Mouse (Mus musculus) limb, embryonic 12.5 days (tissue): Measurements from ENCODE around the gene Chic1. TPM values are rescaled to one million over a fixed set of nuclear protein-coding genes. Genes with fewer than 3 reads are reported as not detected.

Experiments
- ATAC-seq: fragments of 200-750 bp; cut with Nextera tagmentation; 2 replicates; pipeline ENCODE4 v1.8.0; 2017; ENCODE audit warnings: low read depth, moderate TSS enrichment; ENCODE audit not compliant: insufficient number of reproducible peaks, insufficient read depth, low FRiP score, low TSS enrichment
- H3K27ac ChIP-seq: fragments of 300-500 bp; sonication (generic); 2 replicates; pipeline ENCODE4 v1.5.1; 2016; ENCODE audit warnings: mild to moderate bottlenecking, moderate library complexity
- H3K27me3 ChIP-seq: fragments of 300-500 bp; sonication (generic); 2 replicates; pipeline ENCODE4 v1.6.1; 2016; ENCODE audit warnings: mild to moderate bottlenecking, moderate library complexity
- H3K36me3 ChIP-seq: fragments of 300-500 bp; sonication (generic); 2 replicates; pipeline ENCODE4 v1.6.1; 2016; ENCODE audit warnings: mild to moderate bottlenecking, moderate library complexity
- H3K4me1 ChIP-seq: fragments of 300-500 bp; sonication (generic); replicated peaks from 2 replicates; pipeline ENCODE4 v1.6.1; 2016
- H3K4me2 ChIP-seq: fragments of 300-500 bp; sonication (generic); 2 replicates; pipeline ENCODE4 v1.6.1; 2016; ENCODE audit warnings: mild to moderate bottlenecking, moderate library complexity
- H3K4me3 ChIP-seq: fragments of 300-500 bp; sonication (generic); replicated peaks from 2 replicates; pipeline ENCODE4 v1.5.1; 2016; ENCODE audit warnings: mild to moderate bottlenecking
- H3K9ac ChIP-seq: fragments of 300-500 bp; sonication (generic); replicated peaks from 2 replicates; pipeline ENCODE4 v1.6.1; 2016; ENCODE audit warnings: mild to moderate bottlenecking, moderate library complexity
- H3K9me3 ChIP-seq: fragments of 300-500 bp; sonication (generic); 2 replicates; pipeline ENCODE4 v1.6.1; 2016; ENCODE audit warnings: mild to moderate bottlenecking, moderate library complexity
- WGBS: fragments of 180-500 bp; shearing (Covaris S2); methylation state at CpG from one replicate; pipeline ENCODE4 v1.1.7; 2016; 5-methylcytosine and 5-hydroxymethylcytosine counted together
- polyA plus RNA-seq: library from polyadenylated mRNA; unstranded; fragments of >200 nt; fragmentation: Nextera tagmentation; extraction: Ambion mirVana; gene quantifications from 2 replicates; pipeline ENCODE4 v1.2.1, GENCODE M21; 2016

The Chic1 gene
- polyA plus RNA-seq, 1 experiment from 2014 or later, result 4.5 TPM

DNA sequence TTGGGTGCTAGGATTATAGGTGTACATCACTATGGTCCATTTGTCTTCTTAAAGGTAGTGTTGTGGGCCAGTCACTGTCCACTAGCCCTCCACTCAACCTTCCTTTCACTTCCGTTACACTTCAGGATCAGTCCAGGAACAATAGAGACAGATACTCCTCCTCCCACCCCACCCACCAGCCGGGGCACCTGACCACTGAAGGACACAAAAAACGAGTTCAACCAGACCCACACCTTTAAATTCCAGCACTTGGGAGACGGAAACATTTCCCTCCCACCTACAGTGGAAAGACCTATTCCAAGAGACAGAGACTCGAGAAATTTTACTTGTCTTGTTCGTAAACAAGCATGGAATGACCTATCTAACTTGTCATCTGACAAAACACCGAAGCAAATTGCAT is 76.0 kb downstream of the Chic1 start:
- Histone ChIP-seq H3K4me1 (no peaks in the 10 kb centered on the region), H3K27ac (no peak overlapping the region), H3K9me3 (no peaks in the 10 kb centered on the region), H3K36me3 (no peaks in the 10 kb centered on the region), H3K4me3 (no peak overlapping the region), H3K4me2 (no peak overlapping the region), H3K27me3 (peaks cover 11% of the 10 kb centered on the region), H3K9ac (no peak overlapping the region)
- WGBS, result 80% methylated on average over 7 of the region's 7 CpGs
- ATAC-seq, result no peak

GRCm38 (mm10) chrX:103438023-103438422 is 81.7 kb downstream of the Chic1 start:
- no peak overlapping the region for H3K27ac ChIP-seq
- no peak overlapping the region for H3K4me3 ChIP-seq
- no peaks in the 10 kb centered on the region for H3K4me1 ChIP-seq
- ATAC-seq, result no peak
- 20% methylated on average over 9 of the region's 9 CpGs for WGBS
- H3K27me3 ChIP-seq, result peaks cover 33% of the 10 kb centered on the region
- H3K36me3 ChIP-seq, result no peaks in the 10 kb centered on the region
- no peak overlapping the region for H3K9ac ChIP-seq
- no peak overlapping the region for H3K4me2 ChIP-seq
- no peaks in the 10 kb centered on the region for H3K9me3 ChIP-seq

GRCm38 (mm10) chrX:103440803-103441202 is 84.5 kb downstream of the Chic1 start:
- H3K4me2 ChIP-seq, result no peak overlapping the region
- peaks cover 38% of the 10 kb centered on the region for H3K27me3 ChIP-seq
- no peaks in the 10 kb centered on the region for H3K4me1 ChIP-seq
- 0% methylated on average over 1 of the region's 1 CpGs for WGBS
- H3K4me3 ChIP-seq, result no peak overlapping the region
- ATAC-seq, result no peak
- H3K9ac ChIP-seq, result no peak overlapping the region
- H3K9me3 ChIP-seq, result no peaks in the 10 kb centered on the region
- H3K27ac ChIP-seq, result no peak overlapping the region
- no peaks in the 10 kb centered on the region for H3K36me3 ChIP-seq

GRCm38 (mm10) chrX:103443755-103444154 is 87.5 kb downstream of the Chic1 start:
- peaks cover 40% of the 10 kb centered on the region for H3K27me3 ChIP-seq
- H3K9me3 ChIP-seq, result no peaks in the 10 kb centered on the region
- H3K9ac ChIP-seq, result no peak overlapping the region
- ATAC-seq, result no peak
- H3K27ac ChIP-seq, result no peak overlapping the region
- H3K4me2 ChIP-seq, result no peak overlapping the region
- 34% methylated on average over 7 of the region's 7 CpGs for WGBS
- H3K36me3 ChIP-seq, result no peaks in the 10 kb centered on the region
- no peaks in the 10 kb centered on the region for H3K4me1 ChIP-seq
- H3K4me3 ChIP-seq, result no peak overlapping the region

Other genes starting within 250 kb of the Chic1 start
- gene Nap1l2, start 169.8 kb upstream of the Chic1 start, polyA plus RNA-seq, result 3.5 and 4.1 TPM in 2 replicates
- not detected in 2 replicates for gene Cdx4, start 35.1 kb upstream of the Chic1 start, polyA plus RNA-seq
- 0.73 and 0.79 TPM in 2 replicates for gene Tsx, start 58.0 kb downstream of the Chic1 start, polyA plus RNA-seq
- gene Gm26992, start 65.5 kb downstream of the Chic1 start, polyA plus RNA-seq, result not detected in 2 replicates